Mouse (Mus musculus): ENCODE data around the gene Pcf11. TPM values are rescaled to one million over a fixed set of nuclear protein-coding genes. Genes with fewer than 3 reads are reported as not detected.

The Pcf11 gene
- total RNA-seq, 2 experiments from 2014 or later, result 32.7 to 42.0 TPM

GRCm38 (mm10) chr7:92638050-92638449 is 31.7 kb downstream of the Pcf11 start:
- no peak for DNase-seq (ENCODE audit: low spot score in 2 of 2)

- peak; percentile 75 to 92 for DNase-seq (ENCODE audit: low spot score in 2 of 2)
These were observed 32.6 kb downstream of the Pcf11 start, which contains the start of gene Ankrd42 for GRCm38 (mm10) chr7:92637021-92637625. Ankrd42 (minus strand) TSS chr7:92637142.

- peak in 1 of 2 experiments; percentile 37 for DNase-seq (ENCODE audit: low spot score in 2 of 2)
These were observed 33.3 kb downstream of the Pcf11 start for GRCm38 (mm10) chr7:92636295-92637011.

- DNase-seq (ENCODE audit: low spot score in 2 of 2), result no peak
These were observed 39.6 kb downstream of the Pcf11 start for GRCm38 (mm10) chr7:92630167-92630566.

- no peak for DNase-seq (ENCODE audit: low spot score in 2 of 2)
These were observed 45.2 kb downstream of the Pcf11 start for GRCm38 (mm10) chr7:92624488-92624887.

GRCm38 (mm10) chr7:92610830-92611229 is 58.9 kb downstream of the Pcf11 start:
- no peak for DNase-seq (ENCODE audit: low spot score in 2 of 2)

GRCm38 (mm10) chr7:92604961-92605360 is 64.8 kb downstream of the Pcf11 start:
- no peak for DNase-seq (ENCODE audit: low spot score in 2 of 2)

Other genes with a start within 250 kb of the Pcf11 start
- gene Ccdc90b, start 108.8 kb downstream of the Pcf11 start, total RNA-seq (2021), result 10 to 100 TPM; 31.3 to 37.2 TPM
- gene Ankrd42, start 32.8 kb downstream of the Pcf11 start, total RNA-seq (2021), result 1 to 10 TPM; 2.0 to 2.2 TPM
- 10 to 100 TPM; 10.0 to 12.8 TPM for gene Rab30, start 71.7 kb upstream of the Pcf11 start, total RNA-seq (2021)
- 1 to 10 TPM; 2.7 to 3.4 TPM for gene Ddias, start 204.3 kb upstream of the Pcf11 start, total RNA-seq (2021)
- 10 to 100 TPM; 32.0 to 32.1 TPM for gene Prcp, start 204.5 kb upstream of the Pcf11 start, total RNA-seq (2021)